Mouse (Mus musculus) stomach, embryonic 16.5 days (tissue): ENCODE data around the gene Cdc73. TPM values are rescaled to one million over a fixed set of nuclear protein-coding genes. Genes with fewer than 3 reads are reported as not detected.
"Not testable (repeated sequence)": the region's sequence is repeated elsewhere in the genome, so short reads cannot be mapped to it uniquely, and the experiment has no call there.

Experiments used
- ATAC-seq: fragments of 200-750 bp; cut with Nextera tagmentation; 2 replicates; pipeline ENCODE4 v1.8.0; 2017; ENCODE audit warnings: moderate number of reproducible peaks, moderate TSS enrichment; ENCODE audit not compliant: insufficient read depth, low FRiP score
- H3K27ac ChIP-seq: fragments of 300-500 bp; sonication (generic); 2 replicates; pipeline ENCODE4 v1.5.1; 2014; ENCODE audit warnings: low read length
- H3K27me3 ChIP-seq: fragments of 300-500 bp; sonication (generic); 2 replicates; pipeline ENCODE4 v1.6.1; 2014; ENCODE audit warnings: low read length, control low read depth, mixed read lengths; ENCODE audit not compliant: control insufficient read depth, insufficient read depth
- H3K36me3 ChIP-seq: fragments of 300-500 bp; sonication (generic); 2 replicates; pipeline ENCODE4 v1.6.1; 2014; ENCODE audit warnings: low read length; ENCODE audit not compliant: control insufficient read depth, insufficient read depth
- H3K4me1 ChIP-seq: fragments of 300-500 bp; sonication (generic); 2 replicates; pipeline ENCODE4 v1.6.1; 2014; ENCODE audit warnings: low read length, control low read depth, mixed read lengths; ENCODE audit not compliant: control insufficient read depth, insufficient read depth
- H3K4me2 ChIP-seq: fragments of 300-500 bp; sonication (generic); 2 replicates; pipeline ENCODE4 v1.6.1; 2014; ENCODE audit warnings: low read depth, low read length, mixed read lengths
- H3K4me3 ChIP-seq: fragments of 300-500 bp; sonication (generic); replicated peaks from 2 replicates; pipeline ENCODE4 v1.5.1; 2014; ENCODE audit warnings: mild to moderate bottlenecking, low read length
- H3K9ac ChIP-seq: fragments of 300-500 bp; sonication (generic); 2 replicates; pipeline ENCODE4 v1.6.1; 2014; ENCODE audit warnings: low read length
- H3K9me3 ChIP-seq: fragments of 300-500 bp; sonication (generic); replicated peaks from 2 replicates; pipeline ENCODE4 v1.6.1; 2016; ENCODE audit warnings: low read length, control low read depth; ENCODE audit not compliant: control insufficient read depth
- WGBS: fragments of 180-500 bp; shearing (Covaris S2); extraction: QIAGEN DNeasy Blood & Tissue Kit; methylation state at CpG from one replicate; pipeline ENCODE4 v1.1.7; 2014; 5-methylcytosine and 5-hydroxymethylcytosine counted together
- polyA plus RNA-seq: library from polyadenylated mRNA; unstranded; fragments of >200 nt; fragmentation: Nextera tagmentation; extraction: Ambion mirVana; gene quantifications from 2 replicates; pipeline ENCODE4 v1.2.1, GENCODE M21; 2015

The Cdc73 gene
- polyA plus RNA-seq, 1 experiment from 2014 or later: 11.4 TPM

- Histone ChIP-seq H3K27me3 (no peaks in the 10 kb centered on the region), H3K4me2 (no peak overlapping the region), H3K4me1 (no peaks in the 10 kb centered on the region), H3K27ac (no peak overlapping the region), H3K36me3 (no peaks in the 10 kb centered on the region), H3K9ac (no peak overlapping the region), H3K9me3 (no peaks in the 10 kb centered on the region), H3K4me3 (no peak overlapping the region)
- WGBS: 80% methylated on average over 2 of the region's 2 CpGs
- no peak for ATAC-seq
Observed at GRCm38 (mm10) chr1:143730899-143731298, 28.2 kb upstream of the Cdc73 start.

- no peak overlapping the region for H3K4me2 ChIP-seq
- no peak overlapping the region for H3K4me3 ChIP-seq
- no peak for ATAC-seq
- no peak overlapping the region for H3K9ac ChIP-seq
- no peaks in the 10 kb centered on the region for H3K9me3 ChIP-seq
- no peaks in the 10 kb centered on the region for H3K27me3 ChIP-seq
- 43% methylated on average over 9 of the region's 9 CpGs for WGBS
- H3K4me1 ChIP-seq: no peaks in the 10 kb centered on the region
- no peaks in the 10 kb centered on the region for H3K36me3 ChIP-seq
- no peak overlapping the region for H3K27ac ChIP-seq
Observed at GRCm38 (mm10) chr1:143727701-143728445, 25.2 kb upstream of the Cdc73 start.

DNA sequence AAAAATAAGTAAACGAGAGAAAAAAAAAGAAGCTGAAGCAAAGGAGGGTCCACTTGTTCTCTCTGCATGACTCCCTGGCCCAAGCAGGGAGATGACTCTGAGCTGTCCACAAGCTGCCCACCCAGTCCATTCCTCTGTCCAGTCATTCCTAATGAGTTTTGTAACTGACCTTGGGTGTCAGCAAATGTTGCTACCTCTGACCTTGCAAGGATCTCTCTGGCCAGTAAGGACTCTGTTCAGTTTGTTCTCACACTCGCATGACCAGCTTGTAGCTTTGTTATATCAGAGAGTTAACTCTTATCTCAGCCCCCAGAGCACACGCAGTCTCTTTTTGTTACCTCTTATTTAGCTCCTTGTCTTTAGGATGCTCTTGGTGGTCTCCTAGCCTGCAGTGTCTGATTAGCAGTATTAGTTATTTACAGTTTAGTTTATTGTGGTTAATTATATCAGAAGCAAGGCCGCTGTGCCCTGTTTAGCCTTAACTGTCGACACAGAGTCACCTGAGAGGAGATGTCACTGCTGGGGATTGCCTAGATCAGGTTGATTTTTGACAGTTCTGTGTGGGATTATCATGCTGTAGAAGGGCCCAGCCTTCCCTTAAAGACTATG is 21.9 kb upstream of the Cdc73 start:
- no peak for ATAC-seq
- 72% methylated on average over 5 of the region's 5 CpGs for WGBS
- H3K4me2 ChIP-seq: no peak overlapping the region
- H3K9me3 ChIP-seq: no peaks in the 10 kb centered on the region
- no peaks in the 10 kb centered on the region for H3K36me3 ChIP-seq
- no peaks in the 10 kb centered on the region for H3K4me1 ChIP-seq
- H3K4me3 ChIP-seq: no peak overlapping the region
- H3K27ac ChIP-seq: no peak overlapping the region
- no peak overlapping the region for H3K9ac ChIP-seq
- no peaks in the 10 kb centered on the region for H3K27me3 ChIP-seq

DNA sequence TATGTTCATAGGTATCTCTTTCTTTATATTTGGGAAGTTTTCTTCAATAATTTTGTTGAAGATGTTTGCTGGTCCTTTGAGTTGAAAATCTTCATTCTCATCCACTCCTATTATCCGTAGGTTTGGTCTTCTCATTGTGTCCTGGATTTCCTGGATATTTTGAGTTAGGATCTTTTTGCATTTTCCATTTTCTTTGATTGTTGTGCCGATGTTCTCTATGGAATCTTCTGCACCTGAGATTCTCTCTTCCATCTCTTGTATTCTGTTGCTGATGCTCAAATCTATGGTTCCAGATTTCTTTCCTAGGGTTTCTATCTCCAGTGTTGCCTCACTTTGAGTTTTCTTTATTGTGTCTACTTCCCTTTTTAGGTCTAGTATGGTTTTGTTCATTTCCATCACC is 13.3 kb upstream of the Cdc73 start, which contains the start of gene Glrx2:
Gene Glrx2 (plus strand): TSS at position 301 of the 400 bp plus-strand sequence.
- no CpG with 5 or more reads among the region's 2 CpGs for WGBS
- not testable (repeated sequence) for H3K36me3 ChIP-seq, H3K4me1 ChIP-seq, H3K9me3 ChIP-seq, H3K4me2 ChIP-seq, H3K27ac ChIP-seq, ATAC-seq, H3K9ac ChIP-seq, H3K4me3 ChIP-seq, H3K27me3 ChIP-seq

- Histone ChIP-seq H3K4me2 (no peak overlapping the region), H3K9me3 (no peaks in the 10 kb centered on the region), H3K4me3 (no peak overlapping the region), H3K27ac (no peak overlapping the region), H3K9ac (no peak overlapping the region), H3K4me1 (no peaks in the 10 kb centered on the region), H3K27me3 (no peaks in the 10 kb centered on the region), H3K36me3 (no peaks in the 10 kb centered on the region)
- WGBS: 45% methylated on average over 5 of the region's 5 CpGs
- no peak for ATAC-seq
Observed at GRCm38 (mm10) chr1:143710627-143710976, 7.9 kb upstream of the Cdc73 start.

DNA sequence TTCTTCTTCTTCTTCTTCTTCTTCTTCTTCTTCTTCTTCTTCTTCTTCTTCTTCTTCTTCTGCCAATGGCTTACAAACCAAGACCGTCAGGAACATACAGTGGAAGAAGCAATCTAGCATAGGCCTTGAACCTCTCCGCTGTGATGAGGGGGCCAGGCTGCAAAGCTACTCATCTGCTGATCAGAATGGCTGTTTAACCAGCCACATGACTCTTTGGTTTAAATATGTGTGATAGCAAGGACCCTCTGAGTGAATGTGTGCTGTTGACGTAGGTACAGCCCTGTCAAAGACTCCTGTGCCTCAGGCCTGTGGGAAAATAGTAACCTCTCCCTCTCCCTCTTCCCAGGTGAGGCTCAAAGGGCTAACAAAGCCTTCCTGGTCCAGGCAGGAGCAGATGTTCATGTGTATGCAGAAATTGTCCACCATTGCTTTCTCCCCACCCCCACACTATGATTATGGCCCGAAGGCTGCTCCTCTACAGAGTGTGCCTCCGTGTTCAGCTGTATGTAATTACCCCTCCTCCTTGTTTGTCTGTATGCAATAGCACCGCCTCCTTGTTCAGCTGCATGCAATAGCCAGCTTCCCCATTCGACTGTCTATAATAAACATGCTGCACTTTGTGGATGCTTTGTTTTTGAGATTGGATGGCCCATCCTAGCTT is 7.4 kb upstream of the Cdc73 start:
- H3K9me3 ChIP-seq: no peaks in the 10 kb centered on the region
- no peaks in the 10 kb centered on the region for H3K36me3 ChIP-seq
- H3K4me3 ChIP-seq: no peak overlapping the region
- H3K4me2 ChIP-seq: no peak overlapping the region
- no peak for ATAC-seq
- WGBS: 56% methylated on average over 7 of the region's 7 CpGs
- no peaks in the 10 kb centered on the region for H3K27me3 ChIP-seq
- no peak overlapping the region for H3K27ac ChIP-seq
- H3K4me1 ChIP-seq: no peaks in the 10 kb centered on the region
- no peak overlapping the region for H3K9ac ChIP-seq

GRCm38 (mm10) chr1:143708361-143708760 is 5.7 kb upstream of the Cdc73 start:
- Histone ChIP-seq H3K27ac (no peak overlapping the region), H3K4me1 (no peaks in the 10 kb centered on the region), H3K4me3 (no peak overlapping the region), H3K9me3 (no peaks in the 10 kb centered on the region), H3K4me2 (no peak overlapping the region), H3K9ac (no peak overlapping the region), H3K36me3 (no peaks in the 10 kb centered on the region), H3K27me3 (no peaks in the 10 kb centered on the region)
- no peak for ATAC-seq
- WGBS: 68% methylated on average over 6 of the region's 6 CpGs

GRCm38 (mm10) chr1:143707006-143707405 is 4.3 kb upstream of the Cdc73 start:
- no peak for ATAC-seq
- Histone ChIP-seq H3K4me3 (no peak overlapping the region), H3K4me1 (no peaks in the 10 kb centered on the region), H3K27ac (no peak overlapping the region), H3K4me2 (no peak overlapping the region), H3K9ac (no peak overlapping the region), H3K27me3 (no peaks in the 10 kb centered on the region), H3K36me3 (no peaks in the 10 kb centered on the region), H3K9me3 (no peaks in the 10 kb centered on the region)
- 57% methylated on average over 4 of the region's 4 CpGs for WGBS

GRCm38 (mm10) chr1:143702141-143702740 is 452 bp downstream of the Cdc73 start:
- WGBS: under 1% methylated on average over 41 of the region's 48 CpGs
- Histone ChIP-seq H3K4me3 (peak overlapping the region; percentile 88), H3K9me3 (no peaks in the 10 kb centered on the region), H3K27ac (peak overlapping the region; percentile 90), H3K4me2 (peak overlapping the region; percentile 76), H3K4me1 (peaks cover 3% of the 10 kb centered on the region), H3K27me3 (no peaks in the 10 kb centered on the region), H3K36me3 (peaks cover 4% of the 10 kb centered on the region; the same call in 1 of the 2 replicates), H3K9ac (peak overlapping the region; percentile 95)
- ATAC-seq: peak; percentile 70
